Mouse (Mus musculus): Measurements from ENCODE around the gene Scgb3a1.
A peak's percentile ranks its signal among the peaks of the same experiment; 100 is the strongest.

Gene Scgb3a1

GRCm38 (mm10) chr11:49663310-49663709, at the start of gene Scgb3a1:
Gene Scgb3a1, plus strand, starts transcription at chr11:49663610.
- no peak for DNase-seq

GRCm38 (mm10) chr11:49615856-49616725, 47.3 kb upstream of the Scgb3a1 start:
- peak; percentile 78 for DNase-seq

GRCm38 (mm10) chr11:49618476-49618875, 44.9 kb upstream of the Scgb3a1 start:
- peak; percentile 92 for DNase-seq

GRCm38 (mm10) chr11:49621953-49622352, 41.5 kb upstream of the Scgb3a1 start:
- DNase-seq: peak; percentile 95

GRCm38 (mm10) chr11:49624156-49624555, 39.3 kb upstream of the Scgb3a1 start:
- DNase-seq: no peak

GRCm38 (mm10) chr11:49625863-49626262, 37.5 kb upstream of the Scgb3a1 start:
- DNase-seq: no peak

GRCm38 (mm10) chr11:49626748-49627147, 36.7 kb upstream of the Scgb3a1 start:
- peak; percentile 94 for DNase-seq

GRCm38 (mm10) chr11:49631154-49631553, 32.3 kb upstream of the Scgb3a1 start:
- DNase-seq: no peak

GRCm38 (mm10) chr11:49632256-49632655, 31.2 kb upstream of the Scgb3a1 start:
- peak; percentile 97 for DNase-seq

- no peak for DNase-seq
Measured at GRCm38 (mm10) chr11:49634101-49634500, 29.3 kb upstream of the Scgb3a1 start.

GRCm38 (mm10) chr11:49635671-49636070, 27.7 kb upstream of the Scgb3a1 start:
- peak; percentile 94 for DNase-seq

GRCm38 (mm10) chr11:49636449-49636848, 27.0 kb upstream of the Scgb3a1 start:
- DNase-seq: no peak

GRCm38 (mm10) chr11:49645677-49646076, 17.7 kb upstream of the Scgb3a1 start:
- DNase-seq: peak; percentile 83

- DNase-seq: peak; percentile 90
Measured at GRCm38 (mm10) chr11:49650113-49650993, 13.1 kb upstream of the Scgb3a1 start.

- peak; percentile 86 for DNase-seq
Measured at GRCm38 (mm10) chr11:49650994-49651761, 12.2 kb upstream of the Scgb3a1 start.

GRCm38 (mm10) chr11:49651762-49652322, 11.6 kb upstream of the Scgb3a1 start:
- peak; percentile 82 for DNase-seq

- peak; percentile 97 for DNase-seq
Measured at GRCm38 (mm10) chr11:49652401-49653078, 10.9 kb upstream of the Scgb3a1 start.

- DNase-seq: peak; percentile 95
Measured at GRCm38 (mm10) chr11:49653079-49653408, 10.4 kb upstream of the Scgb3a1 start.

GRCm38 (mm10) chr11:49654651-49655050, 8.8 kb upstream of the Scgb3a1 start:
- peak; percentile 71 for DNase-seq

- DNase-seq: peak; percentile 71
Measured at GRCm38 (mm10) chr11:49655501-49655900, 7.9 kb upstream of the Scgb3a1 start.

- peak; percentile 97 for DNase-seq
Measured at GRCm38 (mm10) chr11:49658065-49658464, 5.3 kb upstream of the Scgb3a1 start.
